Mouse (Mus musculus) embryo, embryonic 10 days (tissue): ENCODE measurements around the gene 2310034G01Rik.

Experiments used
- DNase-seq: peaks from one replicate; pipeline ENCODE4 v3.0.0-alpha.2; 2015; ENCODE audit warnings: low spot score

Gene 2310034G01Rik

DNA sequence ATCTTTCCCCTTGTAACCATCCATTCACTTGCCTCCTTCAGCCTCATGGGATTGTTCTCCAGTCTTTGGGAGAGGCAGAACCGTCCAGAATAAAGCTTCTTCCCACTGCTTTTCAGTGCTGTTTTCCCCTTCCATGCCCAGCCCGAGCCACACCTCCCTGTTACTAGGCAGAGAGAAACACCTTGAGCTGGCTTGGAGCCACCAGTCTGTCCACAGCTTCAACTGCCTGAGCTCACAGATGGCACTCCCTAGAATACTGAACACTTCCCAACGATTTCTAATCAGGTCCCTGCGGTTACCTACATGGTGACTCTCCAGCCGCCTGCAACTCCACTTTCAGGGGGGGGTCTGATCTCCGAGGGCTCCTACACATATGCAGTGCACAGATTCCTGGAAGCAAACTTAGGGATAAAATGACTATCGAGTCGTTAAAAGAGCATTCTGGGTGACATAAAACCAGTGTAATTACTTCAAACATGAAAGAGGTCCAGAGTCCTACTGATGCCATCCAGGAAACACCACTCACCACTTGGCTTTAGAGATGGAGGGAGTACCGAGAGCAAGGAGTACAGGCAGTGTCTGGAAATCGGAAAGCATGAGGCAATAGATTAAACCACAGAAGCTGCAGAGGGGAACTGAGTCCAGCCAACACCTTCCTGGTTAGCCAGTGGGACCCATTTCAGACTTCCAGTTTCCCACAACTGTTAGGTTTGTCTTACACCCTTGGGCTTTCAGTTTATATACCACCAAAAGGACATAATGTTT, at the start of gene 2310034G01Rik:
Gene 2310034G01Rik, minus strand, starts transcription at position 135 of the 765 bp plus-strand sequence.
- no peak for DNase-seq

DNA sequence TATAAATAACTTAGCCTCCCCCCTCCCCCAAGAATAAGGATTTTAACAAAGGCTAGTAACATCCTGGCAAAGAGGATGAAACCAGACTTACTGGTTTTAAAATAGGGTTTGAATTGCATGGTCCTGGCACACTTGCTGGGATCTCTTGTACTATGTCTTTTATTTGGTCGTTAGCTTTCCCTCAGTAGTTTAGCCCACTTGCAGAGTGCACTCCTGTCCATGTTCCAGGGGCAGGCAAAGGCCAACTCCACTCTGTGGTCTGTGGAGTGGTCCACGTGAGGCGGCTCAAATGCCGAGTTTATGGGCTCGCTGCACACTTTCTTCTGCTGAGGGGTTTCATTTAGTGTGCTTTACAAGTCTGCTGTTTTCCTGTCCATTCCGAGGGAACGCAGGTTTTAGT, 49.8 kb upstream of the 2310034G01Rik start:
- no peak for DNase-seq

DNA sequence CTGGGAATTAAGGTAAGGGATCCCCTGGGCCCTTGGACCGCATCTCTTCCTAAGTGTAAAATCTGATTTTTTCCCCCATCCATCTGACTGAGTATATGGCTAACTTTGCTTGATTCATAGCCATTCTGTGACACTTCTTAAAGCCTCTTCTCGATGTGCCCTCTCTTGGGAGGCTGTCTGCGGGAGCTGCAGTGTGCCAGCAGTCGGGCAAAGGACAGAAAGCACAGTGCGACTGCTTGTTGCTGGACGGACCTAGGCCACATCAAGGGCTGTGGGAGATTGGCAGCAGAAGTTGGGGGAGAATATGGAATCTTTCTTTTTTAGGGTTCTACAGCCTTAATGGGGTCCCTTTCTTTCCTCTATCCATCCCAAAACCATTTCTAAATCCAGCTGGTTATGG, 49.3 kb upstream of the 2310034G01Rik start:
- no peak for DNase-seq

DNA sequence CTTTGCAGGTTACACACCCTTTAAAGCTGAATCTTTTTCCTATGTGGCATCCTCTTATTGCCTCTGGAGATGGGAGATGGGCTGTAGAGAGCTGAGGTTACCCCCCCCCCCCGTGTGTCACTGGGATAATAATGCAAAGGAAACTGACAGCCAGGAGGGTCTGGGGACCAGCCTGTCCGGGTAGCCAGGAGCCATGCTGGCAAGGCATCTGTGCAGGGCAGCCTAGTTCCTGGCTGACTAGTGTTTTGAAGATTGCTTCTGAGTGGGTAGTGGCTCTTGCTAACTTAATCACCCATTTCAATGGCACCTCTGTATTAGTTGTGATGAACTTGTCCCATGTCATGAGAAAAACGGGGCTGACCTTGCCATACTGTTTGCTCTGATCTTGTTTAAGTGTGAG, 48.3 kb upstream of the 2310034G01Rik start:
- no peak for DNase-seq

DNA sequence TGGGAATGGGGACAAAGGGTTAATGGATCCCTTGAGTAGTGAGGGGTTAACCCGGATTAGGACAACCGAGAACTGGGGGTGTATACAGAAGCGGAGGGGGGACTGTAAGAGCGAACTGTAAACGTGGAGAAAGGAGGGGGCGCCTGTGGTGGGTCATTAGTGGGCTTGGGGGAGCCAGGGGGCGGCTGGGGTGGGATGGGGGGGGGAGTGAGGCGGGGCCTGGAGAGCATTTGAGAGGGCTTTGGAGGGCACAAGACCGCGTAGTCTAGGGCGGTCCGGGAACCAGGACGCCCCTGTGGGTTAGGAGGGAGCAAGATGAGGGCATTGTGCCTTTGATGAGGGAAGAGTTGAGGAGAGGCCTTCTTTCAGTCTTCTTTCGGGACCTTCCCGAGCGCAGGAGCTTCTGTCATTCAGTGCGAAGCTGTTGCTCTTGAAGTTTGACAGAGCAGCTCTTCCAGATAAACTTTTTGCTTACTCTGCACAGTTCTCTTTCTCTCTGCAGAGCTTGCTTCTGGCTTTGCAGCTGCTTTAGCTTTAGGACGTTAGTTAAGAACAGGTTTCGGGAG, 47.4 kb upstream of the 2310034G01Rik start:
- DNase-seq = peak; percentile 41

DNA sequence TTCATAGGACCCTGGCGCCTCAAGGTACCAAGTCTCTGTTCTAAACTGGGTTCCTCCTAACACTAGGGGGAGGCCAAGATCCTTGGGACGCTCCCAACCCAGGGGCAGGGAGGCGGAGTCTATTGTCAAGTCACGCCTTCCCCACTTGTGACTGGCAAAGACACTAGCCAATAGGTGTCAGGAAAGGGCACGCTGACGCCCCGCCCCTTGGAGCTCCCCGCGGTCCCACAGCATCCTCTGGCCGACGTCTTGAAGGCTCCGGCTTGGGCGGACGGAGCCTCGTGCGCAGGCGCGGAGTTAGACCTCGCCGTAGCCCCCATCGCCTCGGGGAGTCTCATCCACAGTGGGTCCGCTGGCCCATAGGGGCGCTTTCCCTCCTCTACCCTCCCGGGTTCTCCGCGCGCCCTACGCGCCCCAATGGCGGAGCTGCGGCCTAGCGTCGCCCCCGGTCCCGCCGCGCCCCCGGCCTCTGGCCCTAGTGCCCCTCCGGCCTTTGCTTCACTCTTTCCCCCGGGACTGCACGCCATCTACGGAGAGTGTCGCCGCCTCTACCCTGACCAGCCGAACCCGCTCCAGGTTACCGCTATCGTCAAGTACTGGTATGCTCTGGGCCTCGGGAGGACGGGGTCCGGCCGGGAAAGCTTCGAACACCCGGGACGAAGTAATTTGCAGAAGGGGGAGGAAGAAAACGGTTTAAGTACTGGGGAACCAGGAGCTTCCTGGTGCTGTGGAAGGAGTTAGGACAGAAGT, 46.8 kb upstream of the 2310034G01Rik start, which contains the start of gene Sufu:
Gene Sufu, plus strand, starts transcription at position 211 of the 750 bp plus-strand sequence.
- peak; percentile 100 for DNase-seq

DNA sequence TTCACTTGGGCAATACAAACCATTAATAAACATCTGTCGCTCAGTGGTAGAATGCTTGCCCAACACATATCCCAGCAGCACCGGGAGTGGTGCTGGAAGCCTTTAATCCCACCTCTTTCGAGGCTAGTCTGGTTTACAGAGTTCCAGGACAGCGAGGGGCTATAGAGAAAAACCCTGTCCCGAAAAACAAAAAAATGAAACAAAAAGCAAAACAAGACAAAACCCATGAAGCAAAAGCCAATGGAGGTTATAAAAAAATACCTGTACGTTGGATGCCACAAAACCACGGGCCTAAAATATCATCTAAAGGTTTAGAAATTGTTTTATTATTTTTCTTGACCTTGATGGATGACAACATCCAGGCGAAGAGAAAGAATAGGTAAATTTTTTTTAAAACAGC, 46.0 kb upstream of the 2310034G01Rik start:
- DNase-seq = no peak

DNA sequence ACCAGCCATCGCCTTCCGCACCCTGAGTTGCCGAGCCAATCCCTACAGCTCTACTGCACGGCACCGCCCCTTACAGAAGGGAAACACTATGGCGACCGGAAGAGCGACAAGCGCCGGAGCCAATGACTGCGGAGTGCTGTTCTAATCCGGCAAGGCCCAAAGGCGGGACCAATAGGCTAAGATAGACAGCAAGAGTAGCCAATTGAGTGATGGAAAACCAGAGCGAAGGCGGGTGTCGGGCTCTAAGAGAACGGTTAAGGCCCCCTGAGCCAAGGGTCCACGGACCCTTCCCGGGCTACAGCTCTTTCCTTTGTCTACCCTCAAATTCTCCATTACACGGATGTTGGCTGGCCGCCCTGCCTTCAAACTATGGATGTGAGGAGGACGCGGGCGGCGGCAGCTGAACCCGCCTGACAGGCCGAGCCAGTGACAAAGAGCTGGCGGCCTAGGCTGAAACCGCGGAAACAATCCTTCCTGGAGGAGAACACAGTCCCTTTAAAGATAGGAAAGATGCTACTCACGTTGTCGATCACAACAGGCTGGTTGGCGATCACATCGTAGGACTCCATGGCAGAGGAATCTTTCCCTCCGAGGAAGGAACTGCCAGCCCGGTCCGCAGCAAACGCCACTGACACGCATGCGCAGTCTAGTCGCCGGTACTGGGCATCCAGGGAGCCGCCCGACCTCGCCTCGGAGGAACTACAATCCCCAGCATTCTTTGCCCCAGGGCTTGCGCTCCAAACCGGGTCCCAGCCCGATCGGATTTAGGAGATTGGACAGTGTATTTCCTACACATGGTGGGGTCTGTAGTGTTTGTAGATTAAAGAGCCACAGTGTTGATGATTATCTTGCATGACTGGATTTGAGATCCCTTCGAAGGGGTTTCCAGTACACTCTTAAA, 45.3 kb upstream of the 2310034G01Rik start, which contains the start of gene Actr1a:
Gene Actr1a, minus strand, starts transcription at position 640 of the 901 bp plus-strand sequence.
- DNase-seq = peak; percentile 99

DNA sequence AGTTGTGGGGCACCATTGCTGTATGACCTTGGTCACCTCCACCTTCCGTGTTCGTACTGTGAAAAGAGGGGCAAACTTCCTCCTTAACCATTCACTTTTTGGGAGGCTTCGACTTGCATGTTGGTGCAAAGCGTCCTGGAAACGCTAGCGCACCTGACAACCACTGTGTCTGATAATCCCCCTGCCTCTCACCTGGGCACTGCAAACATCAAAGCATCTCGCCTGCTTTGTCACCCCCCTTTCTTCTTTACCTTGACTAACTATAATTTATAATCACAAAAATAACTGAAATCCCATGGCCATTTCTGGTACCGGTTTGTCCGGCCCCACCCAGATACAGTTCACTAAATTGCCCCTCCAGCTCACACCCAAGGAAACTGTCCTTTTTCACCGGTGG, 44.6 kb upstream of the 2310034G01Rik start:
- DNase-seq = no peak

DNA sequence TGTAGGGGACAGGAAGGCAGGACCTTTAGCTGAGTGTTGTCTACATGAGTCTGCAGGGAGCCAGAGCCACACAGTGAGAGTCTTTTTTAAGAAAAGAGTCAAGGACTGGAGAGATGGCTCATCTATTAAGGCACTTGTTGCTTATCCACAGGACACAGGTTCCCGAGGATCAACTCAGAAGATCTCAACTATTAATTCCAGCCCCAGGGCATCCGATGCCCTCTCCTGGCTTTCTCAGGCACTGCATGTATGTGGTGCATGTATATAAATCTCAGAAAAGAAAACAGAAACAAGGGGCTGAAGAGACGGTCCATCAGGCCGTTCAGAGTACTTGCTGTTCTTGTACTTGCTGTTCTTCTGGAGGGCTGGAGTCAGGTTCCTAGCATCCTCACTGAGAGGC, 41.9 kb upstream of the 2310034G01Rik start:
- peak; percentile 44 for DNase-seq

DNA sequence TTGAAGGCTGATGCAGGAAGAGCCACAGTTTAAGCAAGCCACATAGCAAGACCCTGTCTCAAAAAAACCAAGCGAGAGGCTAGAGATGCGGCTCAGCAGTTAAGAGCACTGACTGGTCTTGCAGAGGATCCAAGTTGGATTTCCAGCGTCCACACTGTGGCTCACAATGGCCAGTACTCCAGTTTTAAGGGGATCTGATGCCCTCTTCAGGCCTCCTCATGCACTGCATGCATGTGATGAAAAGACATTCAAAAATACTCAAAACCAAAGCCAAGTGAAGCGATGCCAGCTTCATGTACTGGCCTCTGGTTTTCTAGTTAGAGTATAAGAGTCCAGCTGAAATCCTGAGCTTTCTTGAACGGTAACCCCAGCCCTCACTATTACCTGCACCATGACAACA, 39.8 kb upstream of the 2310034G01Rik start:
- DNase-seq = no peak

DNA sequence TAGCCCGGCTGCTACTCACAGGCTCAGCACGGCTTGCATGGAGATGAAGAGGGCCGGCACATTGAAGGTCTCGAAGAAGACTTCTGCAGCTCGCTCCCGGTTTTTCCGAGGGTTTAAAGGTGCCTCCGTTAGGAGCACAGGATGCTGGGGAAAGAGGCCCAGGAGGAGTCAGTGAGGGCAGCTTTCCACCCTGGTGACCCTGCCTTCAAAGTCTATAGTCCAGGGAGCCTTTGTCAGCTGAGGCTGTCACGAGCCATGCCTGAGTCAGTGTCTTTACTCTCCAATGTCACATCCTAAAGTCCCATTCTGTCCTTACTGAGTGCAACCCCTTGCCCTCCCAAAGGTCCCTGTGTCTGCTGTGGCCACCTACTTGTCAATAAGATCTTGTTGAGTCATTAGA, 32.2 kb upstream of the 2310034G01Rik start:
- DNase-seq = no peak

DNA sequence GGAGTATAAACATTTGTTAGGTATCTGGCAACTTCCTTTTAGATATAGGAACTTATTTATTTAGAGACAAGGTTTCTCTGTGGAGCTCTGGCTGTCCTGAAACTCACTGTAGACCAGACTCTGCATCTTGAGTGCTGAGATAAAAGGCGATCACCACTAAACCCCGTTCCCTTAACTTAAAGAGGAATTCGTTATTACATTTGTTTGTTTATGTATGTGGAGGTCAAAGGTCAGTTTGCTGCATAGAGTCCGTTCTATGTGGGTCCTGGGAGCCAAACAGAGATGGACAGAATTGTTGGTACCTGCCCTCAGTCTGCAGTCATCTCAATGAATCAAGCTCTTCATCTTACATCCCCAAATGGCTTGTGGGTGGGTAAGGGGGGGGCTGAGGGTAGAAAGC, 25.8 kb upstream of the 2310034G01Rik start:
- no peak for DNase-seq

DNA sequence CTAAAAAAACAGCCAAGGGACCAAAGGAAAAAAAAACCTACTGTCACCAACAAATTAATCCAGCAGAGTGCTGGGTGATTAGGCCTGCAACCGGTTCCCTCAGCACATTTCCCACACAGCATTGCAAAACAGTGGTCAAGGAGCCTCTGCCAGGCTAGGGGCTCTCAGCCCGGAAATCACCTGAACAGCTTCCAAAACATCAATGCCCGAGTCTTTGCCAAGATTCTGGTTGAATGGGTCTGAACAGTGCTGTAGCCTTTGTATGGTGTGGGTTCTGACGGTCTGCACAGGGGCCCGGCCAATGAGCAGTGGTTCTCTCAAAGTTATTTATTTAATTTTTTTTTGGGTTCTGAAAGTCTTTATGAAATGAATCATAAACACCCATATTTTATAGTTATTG, 25.4 kb upstream of the 2310034G01Rik start:
- no peak for DNase-seq

DNA sequence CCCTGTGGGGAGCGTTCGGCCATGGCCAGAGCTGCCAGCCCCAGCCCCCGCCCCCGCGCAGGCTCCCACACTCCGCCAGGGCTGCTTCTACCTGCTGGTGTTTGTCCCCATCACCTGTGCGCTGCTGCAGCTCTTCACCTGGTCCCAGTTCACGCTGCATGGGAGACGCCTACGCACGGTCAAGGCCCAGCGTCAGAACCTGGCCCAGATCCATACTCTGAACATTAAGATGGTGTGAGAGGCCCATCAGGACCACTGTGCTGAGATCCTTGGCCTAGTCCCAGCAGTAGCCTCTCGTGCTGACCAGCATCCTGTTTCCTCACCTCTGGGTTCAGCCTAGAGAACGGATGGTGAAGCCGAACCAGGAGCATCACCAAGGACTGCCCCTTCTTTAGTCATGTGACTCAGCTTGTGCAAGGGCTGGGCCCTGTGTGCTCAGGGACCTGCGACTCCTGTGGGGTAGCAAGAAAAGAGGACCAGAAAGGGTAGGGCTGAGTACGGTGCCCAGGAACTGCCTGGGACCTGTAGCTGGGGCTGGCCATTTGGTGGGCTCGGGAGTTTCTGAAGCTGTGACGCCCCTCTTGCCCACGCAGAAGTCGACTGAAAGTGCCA, 24.5 kb upstream of the 2310034G01Rik start:
- DNase-seq = no peak

DNA sequence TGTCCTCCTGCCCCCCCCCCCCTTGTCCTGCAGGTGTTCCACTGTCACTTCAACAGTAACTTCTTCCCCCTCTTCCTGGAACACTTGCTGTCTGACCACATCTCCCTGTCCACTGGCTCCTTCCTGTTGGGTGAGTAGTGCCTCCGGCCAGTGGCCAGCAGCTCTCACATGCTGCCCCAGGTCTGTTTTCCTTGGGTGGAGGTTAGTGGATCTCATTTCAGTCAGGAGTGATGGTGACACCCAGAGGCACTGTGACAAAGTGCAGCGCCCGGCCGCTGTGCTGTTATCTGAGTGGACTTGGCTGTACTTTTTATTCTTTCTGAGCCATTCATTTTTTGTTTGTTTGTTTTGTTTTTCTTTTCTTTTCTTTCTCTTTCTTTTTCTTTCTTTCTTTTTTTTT, 19.1 kb upstream of the 2310034G01Rik start:
- peak; percentile 78 for DNase-seq

DNA sequence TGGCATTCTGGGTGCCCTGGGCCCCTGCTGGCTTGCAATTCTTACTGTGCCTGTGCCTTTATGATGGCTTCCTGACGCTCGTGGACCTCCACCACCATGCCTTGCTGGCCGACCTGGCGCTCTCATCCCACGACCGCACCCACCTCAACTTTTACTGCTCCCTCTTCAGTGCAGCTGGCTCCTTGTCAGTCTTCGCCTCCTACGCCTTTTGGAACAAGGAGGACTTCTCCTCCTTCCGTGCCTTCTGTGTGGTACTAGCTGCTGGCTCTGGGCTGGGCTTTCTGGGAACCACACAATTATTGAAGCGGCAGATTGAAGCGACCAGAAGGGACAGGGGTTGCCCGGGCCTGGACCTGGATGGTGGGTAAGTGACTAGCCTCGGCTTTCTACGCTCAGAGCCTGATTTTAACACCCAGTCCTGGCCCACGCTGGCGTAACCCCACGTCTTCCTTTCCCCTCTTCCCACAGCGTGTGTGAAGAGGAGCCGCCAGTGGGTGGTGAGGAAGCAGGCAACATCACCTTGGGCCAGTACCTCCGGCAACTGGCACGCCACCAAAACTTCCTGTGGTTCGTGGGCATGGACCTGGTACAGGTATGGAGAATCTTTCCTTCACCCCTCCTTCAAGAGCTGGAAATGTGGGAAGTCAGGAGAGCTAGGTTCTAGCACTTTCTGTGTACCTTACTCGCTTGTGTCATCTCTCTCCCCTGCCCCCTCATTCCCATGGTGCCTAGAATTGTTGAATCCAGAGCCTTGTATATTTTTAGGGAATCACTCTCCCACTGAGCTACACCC, 17.9 kb upstream of the 2310034G01Rik start:
- no peak for DNase-seq

DNA sequence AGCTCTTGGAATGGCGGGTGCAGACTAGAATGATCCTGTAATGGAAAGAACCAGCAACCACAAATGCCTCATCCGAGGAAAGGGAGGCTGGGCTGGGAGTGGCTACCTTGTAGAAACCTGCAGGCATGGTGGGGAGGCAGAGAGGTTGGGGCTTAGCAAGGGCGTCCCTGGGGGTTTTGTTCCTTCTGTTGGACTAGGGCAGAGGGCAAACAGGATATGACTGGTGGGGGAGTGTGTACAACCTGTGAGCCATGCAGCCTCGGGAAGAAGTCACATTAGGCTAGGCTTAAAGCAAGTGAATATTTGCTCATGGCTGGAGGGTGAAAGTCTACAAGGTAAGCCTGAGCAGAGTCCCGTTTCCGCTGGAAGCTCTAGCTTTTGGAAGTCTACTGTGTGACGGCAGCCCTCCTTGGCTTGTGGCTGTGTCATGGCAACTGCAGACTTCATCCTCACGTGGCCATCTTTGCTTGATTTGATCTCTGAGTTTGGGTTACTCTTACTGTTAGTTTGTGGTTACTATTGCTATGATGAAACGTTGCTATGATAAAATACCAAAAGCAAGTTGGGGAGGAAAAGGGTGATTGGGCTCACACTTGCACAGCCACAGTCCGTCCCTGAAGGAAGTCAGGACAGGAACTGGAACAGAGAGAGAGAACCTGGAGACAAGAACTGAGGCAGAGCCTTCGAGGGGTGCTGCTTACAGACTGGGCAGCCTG, 13.3 kb upstream of the 2310034G01Rik start:
- DNase-seq = no peak

DNA sequence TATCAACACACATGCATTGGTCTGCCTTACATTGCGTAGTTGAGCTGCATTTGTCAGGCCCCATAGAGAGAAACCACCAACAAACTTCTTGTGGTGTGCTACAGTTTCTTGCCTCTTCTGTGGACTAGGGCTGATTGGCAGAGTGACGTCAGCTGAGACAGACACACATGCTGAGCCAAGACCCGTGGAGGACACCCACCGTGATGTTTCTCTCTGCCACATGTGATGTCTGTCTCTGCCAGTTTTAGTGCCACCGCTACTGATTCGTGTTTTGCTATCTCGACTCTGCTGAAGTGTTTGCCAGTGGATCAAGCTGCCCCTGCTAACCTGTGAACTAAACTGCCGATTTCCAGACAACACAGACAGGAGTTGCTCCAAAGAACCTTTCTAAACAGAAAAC, 12.0 kb upstream of the 2310034G01Rik start:
- DNase-seq = no peak

DNA sequence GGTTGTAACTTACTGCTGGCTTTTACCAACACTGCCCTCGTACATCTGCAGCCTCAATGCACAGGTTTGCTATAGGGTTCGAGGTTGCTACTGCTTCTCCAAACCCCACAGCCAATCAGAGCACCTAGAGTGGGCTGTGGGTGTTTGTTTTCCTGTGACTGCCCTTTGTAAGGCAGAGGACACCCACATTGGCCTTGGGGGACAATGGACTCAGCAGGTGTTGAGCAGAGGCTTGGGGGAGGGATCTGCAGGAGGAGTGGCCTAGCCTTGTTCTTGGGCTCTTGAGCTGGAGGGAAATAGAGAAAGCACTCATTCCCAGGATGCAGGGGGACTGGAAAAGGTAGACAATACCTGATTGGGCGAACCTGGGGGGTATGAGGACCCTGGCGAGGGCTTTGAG, 8.3 kb upstream of the 2310034G01Rik start:
- DNase-seq = no peak
